Mouse (Mus musculus): ENCODE results near the gene Zic3. TPM values are rescaled to one million over a fixed set of nuclear protein-coding genes. Genes with fewer than 3 reads are reported as not detected.

Zic3 gene
- total RNA-seq (2012; rRNA removed) (not detected in 2 replicates), total RNA-seq (2014; rRNA removed) (not detected in 2 replicates), polyA plus RNA-seq (2012; ENCODE audit: insufficient read length, low read depth) (not detected in 2 replicates)

DNA sequence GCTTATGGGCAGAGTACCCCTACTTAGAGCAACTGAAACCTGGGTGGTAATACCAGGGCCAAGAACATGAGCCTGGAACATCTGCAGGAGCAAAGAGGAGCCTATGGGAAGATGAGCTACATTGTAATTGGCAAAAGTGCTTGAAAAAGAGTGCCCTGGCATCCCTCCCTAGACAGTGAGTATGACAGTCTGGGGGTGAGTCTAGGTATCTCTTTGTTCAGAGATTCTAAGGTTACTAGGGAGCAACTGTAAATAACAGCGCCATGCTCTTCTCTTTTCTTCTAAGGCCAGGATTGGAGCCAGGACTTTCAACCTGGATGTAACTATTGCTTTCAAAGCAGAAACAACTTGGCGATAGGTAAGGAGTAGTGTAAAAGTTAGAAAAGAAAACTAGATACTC, at the start of gene Zic3:
Zic3 (plus strand) TSS at position 301 of the 400 bp plus-strand sequence.
- DNase-seq (ENCODE audit: extremely low read depth) = no peak
- H3K36me3 ChIP-seq (replicated peaks in 1 of 2; ENCODE audit: control insufficient read depth in 1 of 2, insufficient read depth in 1 of 2, low read length in 1 of 2) = no peaks in the 10 kb centered on the region
- H3K4me1 ChIP-seq (ENCODE audit: control insufficient read depth in 1 of 2, insufficient read depth in 2 of 2) = no peaks in the 10 kb centered on the region
- dilution Hi-C loops (cut with MboI; ENCODE audit: extremely low pct_ligation_motif_present, extremely low pct_unique_long_range_greater_than_20kb, low sequenced_read_pairs) = no loop called here
- no peak within 1 kb of the TSS for H3K9ac ChIP-seq (ENCODE audit: insufficient read depth, low read depth)
- no peaks in the 10 kb centered on the region for H3K27me3 ChIP-seq (replicated peaks)
- H3K27ac ChIP-seq (ENCODE audit: insufficient read depth, low read depth) = no peak within 1 kb of the TSS
- in situ Hi-C loops (cut with MboI; ENCODE audit: low pct_ligation_motif_present, low pct_unique_long_range_greater_than_20kb, low sequenced_read_pairs) = no loop called here
- H3K79me2 ChIP-seq (replicated peaks; ENCODE audit: control insufficient read depth, extremely low read depth, insufficient read depth, poor library complexity, severe bottlenecking) = no peaks in the 10 kb centered on the region
- H3K4me3 ChIP-seq (replicated peaks in 1 of 3; ENCODE audit: low read depth in 2 of 3, low read length in 2 of 3, poor library complexity in 1 of 3) = no peak within 1 kb of the TSS
- TF ChIP-seq USF2 (conservative IDR thresholded peaks at IDR 0.05; ENCODE audit: low read depth, low read length) = no peak
- no peak for TF ChIP-seq ZNF384 (IDR thresholded peaks at IDR 0.05; ENCODE audit: low read depth, low read length)
- TF ChIP-seq POLR2A (IDR thresholded peaks at IDR 0.05; ENCODE audit: low read depth, low read length) = no peak
- TF ChIP-seq NRF1 (IDR thresholded peaks at IDR 0.05; ENCODE audit: low read depth, low read length) = no peak
- no peak for TF ChIP-seq BHLHE40 (IDR thresholded peaks at IDR 0.05; ENCODE audit: low read depth, low read length)
- no peak for TF ChIP-seq MYC (IDR thresholded peaks at IDR 0.05; ENCODE audit: low read depth, low read length)
- no peak for TF ChIP-seq PAX5 (IDR thresholded peaks at IDR 0.05; ENCODE audit: low read length)
- no peak for TF ChIP-seq MXI1 (IDR thresholded peaks at IDR 0.05; ENCODE audit: low read depth, low read length)
- TF ChIP-seq UBTF (IDR thresholded peaks at IDR 0.05; ENCODE audit: low read depth, low read length) = no peak
- TF ChIP-seq MAFK (IDR thresholded peaks at IDR 0.05; ENCODE audit: insufficient replicate concordance, low read length) = no peak
- no peak for TF ChIP-seq MAX (IDR thresholded peaks at IDR 0.05; ENCODE audit: low read length)
- no peak within 1 kb of the TSS for H3K4me2 ChIP-seq (ENCODE audit: insufficient read depth, low read depth, poor library complexity, severe bottlenecking)
- peaks cover 19% of the 10 kb centered on the region for H3K9me3 ChIP-seq (replicated peaks; ENCODE audit: low read length)

DNA sequence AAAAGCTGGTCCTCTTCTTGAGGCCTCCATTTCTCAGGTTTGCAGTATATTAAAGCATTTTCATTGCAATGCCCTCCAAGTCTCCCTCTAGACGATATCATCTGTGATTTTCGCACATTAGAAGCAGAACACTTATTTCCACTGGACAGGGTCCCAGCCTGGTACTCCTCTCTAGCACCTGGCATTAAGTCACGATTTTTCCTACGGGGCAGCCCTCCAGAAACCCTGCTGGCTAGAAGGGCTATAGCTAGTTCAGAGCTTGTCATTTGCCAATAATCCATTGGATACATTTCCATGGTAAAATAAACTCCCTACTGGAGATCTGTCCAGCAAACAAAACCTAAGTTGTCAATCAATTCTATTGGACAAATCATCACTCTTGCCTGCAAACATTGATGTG, 40.1 kb upstream of the Zic3 start:
- TF ChIP-seq MYC (IDR thresholded peaks at IDR 0.05; ENCODE audit: low read depth, low read length) = no peak
- TF ChIP-seq RCOR1 (conservative IDR thresholded peaks at IDR 0.05; ENCODE audit: low read depth, low read length) = no peak
- no peak for TF ChIP-seq USF1 (IDR thresholded peaks at IDR 0.05; ENCODE audit: low read depth, low read length)
- no peak overlapping the region for H3K27ac ChIP-seq (ENCODE audit: insufficient read depth, low read depth)
- no peaks in the 10 kb centered on the region for H3K27me3 ChIP-seq (replicated peaks)
- no peaks in the 10 kb centered on the region for H3K4me1 ChIP-seq (ENCODE audit: control insufficient read depth in 1 of 2, insufficient read depth in 2 of 2)
- H3K79me2 ChIP-seq (replicated peaks; ENCODE audit: control insufficient read depth, extremely low read depth, insufficient read depth, poor library complexity, severe bottlenecking) = no peaks in the 10 kb centered on the region
- peaks cover 1% of the 10 kb centered on the region for H3K9me3 ChIP-seq (replicated peaks; ENCODE audit: low read length)
- H3K9ac ChIP-seq (ENCODE audit: insufficient read depth, low read depth) = no peak overlapping the region
- DNase-seq (ENCODE audit: extremely low read depth) = no peak
- dilution Hi-C loops (cut with MboI; ENCODE audit: extremely low pct_ligation_motif_present, extremely low pct_unique_long_range_greater_than_20kb, low sequenced_read_pairs) = no loop called here
- in situ Hi-C loops (cut with MboI; ENCODE audit: low pct_ligation_motif_present, low pct_unique_long_range_greater_than_20kb, low sequenced_read_pairs) = no loop called here
- H3K4me3 ChIP-seq (replicated peaks in 1 of 3; ENCODE audit: low read depth in 2 of 3, low read length in 2 of 3, poor library complexity in 1 of 3) = no peak overlapping the region
- no peaks in the 10 kb centered on the region for H3K36me3 ChIP-seq (replicated peaks in 1 of 2; ENCODE audit: control insufficient read depth in 1 of 2, insufficient read depth in 1 of 2, low read length in 1 of 2)
- no peak overlapping the region for H3K4me2 ChIP-seq (ENCODE audit: insufficient read depth, low read depth, poor library complexity, severe bottlenecking)

DNA sequence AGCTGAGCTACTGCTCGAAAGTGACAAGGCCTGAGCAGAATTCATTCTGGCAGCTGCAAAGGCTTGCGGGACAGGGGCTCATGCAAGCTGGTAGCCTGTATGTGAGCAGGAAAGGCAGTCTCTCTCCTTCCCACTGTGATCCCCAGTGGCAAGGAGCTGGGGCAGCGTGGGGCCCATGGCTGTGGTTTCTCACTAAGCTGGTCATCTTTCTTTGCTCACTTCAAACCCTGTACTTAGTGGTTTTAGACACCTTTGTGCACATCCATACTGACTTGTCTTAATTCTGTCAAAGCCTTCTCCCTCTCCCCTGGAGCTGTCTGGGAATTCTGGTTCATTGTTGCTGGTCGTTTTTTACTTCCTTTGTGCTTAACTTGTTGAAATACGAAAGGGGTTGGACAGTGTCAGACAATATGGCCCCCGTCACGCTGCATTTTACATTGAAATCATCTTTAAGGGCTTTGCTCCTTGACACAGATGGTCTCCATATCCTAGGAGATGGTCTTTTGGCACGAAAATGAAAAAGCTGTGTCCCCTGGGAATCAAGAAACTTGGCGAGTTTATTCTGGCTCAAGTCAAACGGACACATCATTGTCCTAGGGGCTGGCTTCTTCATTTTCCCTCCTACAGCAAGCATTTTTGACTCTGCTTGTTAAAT, 34.9 kb upstream of the Zic3 start:
- no peaks in the 10 kb centered on the region for H3K27me3 ChIP-seq (replicated peaks)
- no peak overlapping the region for H3K4me2 ChIP-seq (ENCODE audit: insufficient read depth, low read depth, poor library complexity, severe bottlenecking)
- DNase-seq (ENCODE audit: extremely low read depth) = no peak
- dilution Hi-C loops (cut with MboI; ENCODE audit: extremely low pct_ligation_motif_present, extremely low pct_unique_long_range_greater_than_20kb, low sequenced_read_pairs) (no loop called here), in situ Hi-C loops (cut with MboI; ENCODE audit: low pct_ligation_motif_present, low pct_unique_long_range_greater_than_20kb, low sequenced_read_pairs) (no loop called here)
- peaks cover 2% of the 10 kb centered on the region for H3K9me3 ChIP-seq (replicated peaks; ENCODE audit: low read length)
- no peak overlapping the region for H3K27ac ChIP-seq (ENCODE audit: insufficient read depth, low read depth)
- no peaks in the 10 kb centered on the region for H3K79me2 ChIP-seq (replicated peaks; ENCODE audit: control insufficient read depth, extremely low read depth, insufficient read depth, poor library complexity, severe bottlenecking)
- TF ChIP-seq ZKSCAN1 (IDR thresholded peaks at IDR 0.05; ENCODE audit: borderline replicate concordance, low read depth, low read length) (no peak), JUN (IDR thresholded peaks at IDR 0.05; ENCODE audit: insufficient read depth, low read depth, low read length) (no peak), IRF4 (IDR thresholded peaks at IDR 0.05; ENCODE audit: low read depth, low read length) (no peak)
- no peaks in the 10 kb centered on the region for H3K36me3 ChIP-seq (replicated peaks in 1 of 2; ENCODE audit: control insufficient read depth in 1 of 2, insufficient read depth in 1 of 2, low read length in 1 of 2)
- H3K9ac ChIP-seq (ENCODE audit: insufficient read depth, low read depth) = no peak overlapping the region
- H3K4me1 ChIP-seq (ENCODE audit: control insufficient read depth in 1 of 2, insufficient read depth in 2 of 2) = no peaks in the 10 kb centered on the region
- no peak overlapping the region for H3K4me3 ChIP-seq (replicated peaks in 1 of 3; ENCODE audit: low read depth in 2 of 3, low read length in 2 of 3, poor library complexity in 1 of 3)
